Mouse (Mus musculus): Measurements from ENCODE around the gene Zfp664.

Gene Zfp664

GRCm38 (mm10) chr5:124922356-124923352 lies 60.2 kb downstream of the Zfp664 start:
- intact Hi-C loops (cut with DNase I), result no loop called here

GRCm38 (mm10) chr5:124929425-124930054 lies 67.0 kb downstream of the Zfp664 start:
- intact Hi-C loops (cut with DNase I), result no loop called here

GRCm38 (mm10) chr5:124930055-124930439 lies 67.6 kb downstream of the Zfp664 start:
- intact Hi-C loops (cut with DNase I), result no loop called here

GRCm38 (mm10) chr5:124930603-124931002 lies 68.1 kb downstream of the Zfp664 start:
- intact Hi-C loops (cut with DNase I), result no loop called here

- intact Hi-C loops (cut with DNase I), result no loop called here
Observed at GRCm38 (mm10) chr5:124931076-124931475, 68.6 kb downstream of the Zfp664 start.

GRCm38 (mm10) chr5:124934558-124934957 lies 72.1 kb downstream of the Zfp664 start:
- intact Hi-C loops (cut with DNase I), result no loop called here

- intact Hi-C loops (cut with DNase I), result loop anchor here (5.0 kb wide), 1 partner anchor 64 kb away; no protein-coding TSS in a partner anchor
Observed at GRCm38 (mm10) chr5:124943181-124943792, 80.8 kb downstream of the Zfp664 start.

GRCm38 (mm10) chr5:124943793-124944383 lies 81.4 kb downstream of the Zfp664 start:
- intact Hi-C loops (cut with DNase I), result loop anchor here (5.0 kb wide), 1 partner anchor 63 kb away; no protein-coding TSS in a partner anchor

GRCm38 (mm10) chr5:124944384-124944783 lies 81.9 kb downstream of the Zfp664 start:
- intact Hi-C loops (cut with DNase I), result loop anchor here (5.0 kb wide), 1 partner anchor 63 kb away; no protein-coding TSS in a partner anchor

- intact Hi-C loops (cut with DNase I), result no loop called here
Observed at GRCm38 (mm10) chr5:124945046-124945445, 82.6 kb downstream of the Zfp664 start.

- intact Hi-C loops (cut with DNase I), result no loop called here
Observed at GRCm38 (mm10) chr5:124950623-124951278, 88.3 kb downstream of the Zfp664 start.

- intact Hi-C loops (cut with DNase I), result no loop called here
Observed at GRCm38 (mm10) chr5:124951333-124951732, 88.8 kb downstream of the Zfp664 start.

Measured in adrenal gland (tissue).